Mouse (Mus musculus): Measurements from ENCODE around the gene Itgb6. TPM values are rescaled to one million over a fixed set of nuclear protein-coding genes. Genes with fewer than 3 reads are reported as not detected.
A peak's percentile ranks its signal among the peaks of the same experiment; 100 is the strongest.

Itgb6 gene
- total RNA-seq, 2 experiments from 2014 or later = 0.81 to 6.0 TPM

GRCm38 (mm10) chr2:60613857-60614228, 108.6 kb downstream of the Itgb6 start:
- no peak for DNase-seq

GRCm38 (mm10) chr2:60612906-60613856, 109.3 kb downstream of the Itgb6 start:
- DNase-seq = no peak

GRCm38 (mm10) chr2:60611622-60612021, 110.8 kb downstream of the Itgb6 start:
- DNase-seq = no peak

GRCm38 (mm10) chr2:60609436-60610199, 112.8 kb downstream of the Itgb6 start:
- no peak for DNase-seq

- no peak for DNase-seq
Measured at GRCm38 (mm10) chr2:60607980-60608379, 114.5 kb downstream of the Itgb6 start.

- DNase-seq = no peak
Measured at GRCm38 (mm10) chr2:60601326-60601725, 121.1 kb downstream of the Itgb6 start.

GRCm38 (mm10) chr2:60600863-60601262, 121.6 kb downstream of the Itgb6 start:
- peak; percentile 2 for DNase-seq

- no peak for DNase-seq
Measured at GRCm38 (mm10) chr2:60583416-60583815, 139.0 kb downstream of the Itgb6 start.

- DNase-seq = no peak
Measured at GRCm38 (mm10) chr2:60554561-60554960, 167.9 kb downstream of the Itgb6 start.

- peak; percentile 78 for DNase-seq
Measured at GRCm38 (mm10) chr2:60552902-60553682, 169.4 kb downstream of the Itgb6 start, which contains the start of gene Pla2r1. TSS of gene Pla2r1 (minus strand) at chr2:60553308.

- DNase-seq = no peak
Measured at GRCm38 (mm10) chr2:60552177-60552901, 170.1 kb downstream of the Itgb6 start.

GRCm38 (mm10) chr2:60551673-60552072, 170.8 kb downstream of the Itgb6 start:
- DNase-seq = no peak

- no peak for DNase-seq
Measured at GRCm38 (mm10) chr2:60550521-60550920, 171.9 kb downstream of the Itgb6 start.

- no peak for DNase-seq
Measured at GRCm38 (mm10) chr2:60549851-60550250, 172.6 kb downstream of the Itgb6 start.

Other genes starting within 250 kb of the Itgb6 start
- gene Pla2r1, start 169.3 kb downstream of the Itgb6 start, total RNA-seq (2021) = 1 to 10 TPM; 1.8 to 2.4 TPM
- 10 to 100 TPM; 71.0 to 89.6 TPM for gene Rbms1, start 240.5 kb upstream of the Itgb6 start, total RNA-seq (2021)

All from adrenal gland, postnatal 10 days (tissue).